Mouse (Mus musculus) midbrain, embryonic 14.5 days (tissue): ENCODE results near the gene Galnt7. TPM values are rescaled to one million over a fixed set of nuclear protein-coding genes. Genes with fewer than 3 reads are reported as not detected.

Source experiments
- ATAC-seq: fragments of 200-750 bp; cut with Nextera tagmentation; 2 replicates; pipeline ENCODE4 v1.8.0; 2017; ENCODE audit warnings: moderate number of reproducible peaks, moderate library complexity; ENCODE audit not compliant: low FRiP score, low TSS enrichment
- DNase-seq: peaks from one replicate; pipeline ENCODE4 v3.0.0-alpha.2; 2015
- H3K27ac ChIP-seq: fragments of 300-500 bp; sonication (generic); replicated peaks from 2 replicates; pipeline ENCODE4 v1.5.1; 2014; ENCODE audit warnings: mild to moderate bottlenecking, low read depth, low read length, moderate library complexity
- H3K27me3 ChIP-seq: fragments of 300-500 bp; sonication (generic); 2 replicates; pipeline ENCODE4 v1.6.1; 2014; ENCODE audit warnings: low read length, control low read depth, mixed read lengths; ENCODE audit not compliant: control insufficient read depth, insufficient read depth
- H3K36me3 ChIP-seq: fragments of 300-500 bp; sonication (generic); 2 replicates; pipeline ENCODE4 v1.6.1; 2014; ENCODE audit warnings: low read length, control low read depth; ENCODE audit not compliant: control insufficient read depth, insufficient read depth
- H3K4me1 ChIP-seq: fragments of 300-500 bp; sonication (generic); 2 replicates; pipeline ENCODE4 v1.6.1; 2014; ENCODE audit warnings: mild to moderate bottlenecking, antibody characterized with exemption, low read length, control low read depth; ENCODE audit not compliant: control insufficient read depth, insufficient read depth
- H3K4me2 ChIP-seq: fragments of 300-500 bp; sonication (generic); 2 replicates; pipeline ENCODE4 v1.6.1; 2014; ENCODE audit warnings: mild to moderate bottlenecking, low read length, moderate library complexity
- H3K4me3 ChIP-seq: fragments of 300-500 bp; sonication (generic); replicated peaks from 2 replicates; pipeline ENCODE4 v1.5.1; 2014; ENCODE audit warnings: low read depth, low read length
- H3K9ac ChIP-seq: fragments of 300-500 bp; sonication (generic); replicated peaks from 2 replicates; pipeline ENCODE4 v1.6.1; 2014; ENCODE audit warnings: mild to moderate bottlenecking, low read length, moderate library complexity
- H3K9me3 ChIP-seq: fragments of 300-500 bp; sonication (generic); 2 replicates; pipeline ENCODE4 v1.6.1; 2016; ENCODE audit warnings: low read length, control low read depth, mixed read lengths; ENCODE audit not compliant: control insufficient read depth
- WGBS: fragments of 180-500 bp; shearing (Covaris S2); extraction: QIAGEN DNeasy Blood & Tissue Kit; methylation state at CpG from one replicate; pipeline ENCODE4 v1.1.7; 2014; 5-methylcytosine and 5-hydroxymethylcytosine counted together
- polyA plus RNA-seq: library from polyadenylated mRNA; unstranded; fragments of >200 nt; fragmentation: Nextera tagmentation; extraction: Ambion mirVana; gene quantifications from 2 replicates; pipeline ENCODE4 v1.2.1, GENCODE M21; 2014

The Galnt7 gene
- polyA plus RNA-seq: 9.1 and 10.0 TPM in 2 replicates

GRCm38 (mm10) chr8:57652456-57653055 is at the start of gene Galnt7:
Gene Galnt7, minus strand, starts transcription at chr8:57653032.
- peak within 1 kb of the TSS; percentile 96 for H3K9ac ChIP-seq
- H3K27ac ChIP-seq: peak within 1 kb of the TSS; percentile 89
- no peaks in the 10 kb centered on the region for H3K36me3 ChIP-seq
- peak within 1 kb of the TSS; percentile 97 for H3K4me2 ChIP-seq
- no peaks in the 10 kb centered on the region for H3K27me3 ChIP-seq
- peak; percentile 85 for ATAC-seq
- DNase-seq: peak; percentile 84
- H3K9me3 ChIP-seq: no peaks in the 10 kb centered on the region
- peaks cover 12% of the 10 kb centered on the region; the same call in 1 of the 2 replicates for H3K4me1 ChIP-seq
- under 1% methylated on average over 67 of the region's 74 CpGs for WGBS
- peak within 1 kb of the TSS; percentile 90 for H3K4me3 ChIP-seq

DNA sequence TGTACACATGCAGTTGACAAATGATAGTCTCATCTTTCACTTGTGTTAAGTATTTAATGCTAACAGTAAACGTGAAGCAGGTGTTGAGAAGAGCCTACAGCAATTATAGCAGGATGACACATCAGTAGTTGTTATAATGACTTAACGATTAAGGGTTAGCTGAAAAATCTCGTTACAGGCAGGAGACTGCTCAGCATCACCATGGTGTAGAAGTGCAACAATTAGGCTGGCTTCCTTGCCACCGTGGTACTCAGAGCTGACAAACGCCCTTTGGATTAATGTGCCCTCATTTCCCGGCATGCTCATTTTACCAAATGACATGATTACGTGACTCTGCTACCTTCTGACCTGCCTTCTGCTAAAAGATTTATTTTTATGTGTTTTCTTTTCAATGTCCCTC is 35.8 kb upstream of the Galnt7 start:
- H3K4me1 ChIP-seq: no peaks in the 10 kb centered on the region
- WGBS: 45% methylated on average over 7 of the region's 7 CpGs
- H3K9ac ChIP-seq: no peak overlapping the region
- H3K27ac ChIP-seq: no peak overlapping the region
- DNase-seq (no peak), ATAC-seq (no peak)
- H3K9me3 ChIP-seq: no peaks in the 10 kb centered on the region
- no peak overlapping the region for H3K4me2 ChIP-seq
- no peaks in the 10 kb centered on the region for H3K27me3 ChIP-seq
- H3K36me3 ChIP-seq: no peaks in the 10 kb centered on the region
- no peak overlapping the region for H3K4me3 ChIP-seq

DNA sequence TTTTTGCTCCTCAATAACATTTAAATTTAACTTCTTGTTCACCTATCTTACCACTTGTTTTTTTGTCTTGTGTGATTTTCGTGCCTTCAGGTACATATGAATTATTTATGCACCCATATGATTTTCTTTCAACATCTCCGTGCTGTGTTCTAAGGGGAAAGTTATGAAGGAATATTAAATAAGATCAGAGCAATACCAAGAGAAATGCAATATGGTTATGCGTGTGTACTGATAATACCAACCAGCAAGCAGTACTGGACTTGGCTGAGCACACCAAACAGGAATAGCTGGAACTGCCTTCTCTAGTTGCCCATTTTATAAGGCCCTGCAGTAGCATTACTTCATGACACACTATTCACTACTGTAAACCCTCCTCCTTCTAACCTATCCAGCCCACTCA is 33.0 kb upstream of the Galnt7 start:
- Histone ChIP-seq H3K4me1 (no peaks in the 10 kb centered on the region), H3K9ac (no peak overlapping the region), H3K27ac (no peak overlapping the region; the same call in 1 of the 2 replicates), H3K4me3 (no peak overlapping the region), H3K27me3 (no peaks in the 10 kb centered on the region), H3K9me3 (no peaks in the 10 kb centered on the region), H3K36me3 (no peaks in the 10 kb centered on the region), H3K4me2 (no peak overlapping the region)
- no peak for ATAC-seq
- DNase-seq: no peak
- WGBS: 68% methylated on average over 3 of the region's 3 CpGs

DNA sequence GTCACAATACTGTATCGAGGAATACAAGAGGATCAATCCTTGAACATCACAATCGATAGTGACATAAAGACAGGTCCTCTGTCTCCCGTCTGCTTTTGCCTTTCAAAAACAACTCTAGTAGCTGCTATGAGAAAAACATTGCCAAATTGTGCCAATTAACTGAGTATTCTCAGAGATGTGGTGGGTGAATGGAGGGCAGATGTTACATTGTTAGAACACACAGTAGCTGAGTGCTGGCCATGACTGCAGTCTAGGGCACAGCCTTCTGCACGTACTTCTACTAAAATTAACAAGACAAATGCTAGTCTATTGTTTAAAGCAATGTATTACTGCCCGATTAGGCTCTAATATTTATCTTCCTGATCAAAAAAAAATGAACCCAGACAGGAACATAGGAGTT is 27.2 kb upstream of the Galnt7 start:
- Histone ChIP-seq H3K4me2 (no peak overlapping the region), H3K4me3 (no peak overlapping the region), H3K9ac (no peak overlapping the region), H3K4me1 (no peaks in the 10 kb centered on the region), H3K36me3 (no peaks in the 10 kb centered on the region), H3K27ac (no peak overlapping the region), H3K27me3 (no peaks in the 10 kb centered on the region), H3K9me3 (no peaks in the 10 kb centered on the region)
- 80% methylated on average over 5 of the region's 5 CpGs for WGBS
- no peak for DNase-seq
- ATAC-seq: no peak

DNA sequence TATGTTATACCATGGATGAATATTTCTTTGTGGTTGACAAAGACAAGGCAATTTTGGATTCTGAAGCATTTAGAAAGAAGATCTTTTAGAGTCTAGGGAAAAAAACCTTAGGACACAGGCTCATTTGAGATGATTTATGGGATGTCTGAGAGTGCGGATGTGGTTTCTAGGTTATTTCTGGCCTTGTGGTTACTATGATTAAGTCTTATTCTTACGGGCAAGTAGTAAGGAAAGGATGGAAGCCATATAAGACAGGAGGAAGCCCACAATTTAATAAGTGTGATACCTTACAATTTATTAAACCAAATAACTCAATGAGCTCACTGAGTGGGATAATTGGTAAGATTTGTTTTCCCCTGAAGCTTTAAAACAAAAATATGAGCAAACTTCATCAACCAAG is 11.3 kb upstream of the Galnt7 start:
- Histone ChIP-seq H3K4me2 (no peak overlapping the region), H3K9ac (no peak overlapping the region), H3K36me3 (no peaks in the 10 kb centered on the region), H3K27me3 (no peaks in the 10 kb centered on the region), H3K9me3 (no peaks in the 10 kb centered on the region), H3K4me3 (no peak overlapping the region), H3K27ac (no peak overlapping the region), H3K4me1 (no peaks in the 10 kb centered on the region)
- WGBS: 93% methylated on average over 2 of the region's 2 CpGs
- no peak for ATAC-seq
- DNase-seq: no peak

GRCm38 (mm10) chr8:57660019-57660418 is 7.2 kb upstream of the Galnt7 start:
- no peak overlapping the region for H3K4me2 ChIP-seq
- no peak for ATAC-seq
- no peak for DNase-seq
- no peak overlapping the region for H3K4me3 ChIP-seq
- 91% methylated on average over 2 of the region's 2 CpGs for WGBS
- no peaks in the 10 kb centered on the region for H3K9me3 ChIP-seq
- H3K27ac ChIP-seq: no peak overlapping the region
- no peak overlapping the region for H3K9ac ChIP-seq
- H3K27me3 ChIP-seq: no peaks in the 10 kb centered on the region
- H3K36me3 ChIP-seq: no peaks in the 10 kb centered on the region
- H3K4me1 ChIP-seq: no peaks in the 10 kb centered on the region

DNA sequence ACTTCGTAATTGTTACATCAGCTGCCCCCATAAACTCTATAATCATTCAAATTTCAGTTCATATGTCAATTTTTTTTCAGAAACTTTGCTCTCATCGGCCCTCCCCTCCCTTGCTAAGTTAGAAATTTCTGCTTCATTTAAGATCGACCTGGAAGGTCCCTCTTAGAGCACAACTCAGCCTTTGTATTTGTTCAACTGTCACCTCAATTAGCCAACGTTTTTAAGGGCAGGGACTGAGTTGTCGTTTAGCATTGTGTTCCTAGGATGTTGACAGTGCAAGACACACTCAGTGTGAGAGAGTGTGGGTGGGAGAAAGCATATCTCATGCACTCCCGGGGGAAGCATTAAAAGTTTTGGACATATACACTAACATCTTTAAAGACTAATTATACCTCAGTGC is 3.6 kb upstream of the Galnt7 start:
- ATAC-seq: no peak
- H3K4me3 ChIP-seq: no peak overlapping the region
- WGBS: 40% methylated on average over 6 of the region's 6 CpGs
- H3K4me1 ChIP-seq: peaks cover 5% of the 10 kb centered on the region; the same call in 1 of the 2 replicates
- no peak for DNase-seq
- H3K9me3 ChIP-seq: no peaks in the 10 kb centered on the region
- H3K27me3 ChIP-seq: no peaks in the 10 kb centered on the region
- no peak overlapping the region for H3K27ac ChIP-seq
- no peak overlapping the region for H3K9ac ChIP-seq
- H3K36me3 ChIP-seq: no peaks in the 10 kb centered on the region
- no peak overlapping the region for H3K4me2 ChIP-seq

DNA sequence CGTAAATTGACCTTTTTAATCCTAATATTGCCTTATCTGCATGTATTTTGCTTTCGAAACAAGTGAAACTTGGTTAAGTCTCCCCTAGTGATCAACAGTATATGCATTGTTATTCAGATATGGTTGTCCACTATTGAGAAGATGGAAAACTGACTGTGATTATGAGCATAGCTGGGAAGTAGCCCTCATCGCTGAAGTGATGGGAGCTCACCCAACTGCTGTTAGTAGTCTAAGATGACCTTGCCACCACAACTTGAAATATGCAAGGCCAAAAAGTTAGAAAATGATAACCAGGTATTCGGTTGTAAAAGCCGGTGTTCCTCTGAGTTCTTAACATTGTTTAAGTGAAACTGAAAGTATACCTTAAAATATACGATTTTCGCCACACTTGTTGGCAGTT is 1.3 kb upstream of the Galnt7 start:
- no peaks in the 10 kb centered on the region for H3K36me3 ChIP-seq
- H3K4me3 ChIP-seq: no peak overlapping the region
- ATAC-seq (no peak), DNase-seq (no peak)
- H3K4me2 ChIP-seq: no peak overlapping the region; the same call in 1 of the 2 replicates
- no peaks in the 10 kb centered on the region for H3K9me3 ChIP-seq
- peaks cover 12% of the 10 kb centered on the region; the same call in 1 of the 2 replicates for H3K4me1 ChIP-seq
- WGBS: 86% methylated on average over 7 of the region's 7 CpGs
- H3K9ac ChIP-seq: no peak overlapping the region
- no peaks in the 10 kb centered on the region for H3K27me3 ChIP-seq
- H3K27ac ChIP-seq: no peak overlapping the region

DNA sequence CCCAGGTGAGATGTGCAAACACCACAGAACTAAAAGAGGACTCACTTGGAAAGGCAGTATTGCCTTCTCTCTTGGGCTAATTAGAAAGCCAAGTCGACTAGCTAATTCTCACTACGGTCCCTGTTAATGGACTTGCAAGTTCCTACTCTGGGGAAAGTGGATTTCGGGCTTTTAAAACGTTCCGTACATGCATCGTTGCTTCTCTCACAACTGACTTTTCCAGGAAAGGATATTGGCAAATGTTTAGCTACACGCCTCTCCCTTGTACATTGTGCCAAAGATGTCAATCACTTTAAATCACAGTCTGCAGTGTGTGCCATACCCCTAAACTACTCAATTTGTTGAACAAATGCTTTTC is 915 bp upstream of the Galnt7 start:
- peaks cover 12% of the 10 kb centered on the region; the same call in 1 of the 2 replicates for H3K4me1 ChIP-seq
- DNase-seq (peak; percentile 24), ATAC-seq (no peak)
- H3K27me3 ChIP-seq: no peaks in the 10 kb centered on the region
- H3K27ac ChIP-seq: no peak overlapping the region
- peak overlapping the region; percentile 90; the same call in 1 of the 2 replicates for H3K4me3 ChIP-seq
- 15% methylated on average over 7 of the region's 7 CpGs for whole genome bisulfite sequencing
- peak overlapping the region; percentile 97 for H3K4me2 ChIP-seq
- no peaks in the 10 kb centered on the region for H3K9me3 ChIP-seq
- H3K36me3 ChIP-seq: no peaks in the 10 kb centered on the region
- no peak overlapping the region for H3K9ac ChIP-seq
